Mouse (Mus musculus): ENCODE measurements around the gene Mul1. TPM values are rescaled to one million over a fixed set of nuclear protein-coding genes. Genes with fewer than 3 reads are reported as not detected.
A peak's percentile ranks its signal among the peaks of the same experiment; 100 is the strongest.

Gene Mul1
- total and polyA plus RNA-seq, 2 experiments from 2014 or later = 21.6 to 36.2 TPM

DNA sequence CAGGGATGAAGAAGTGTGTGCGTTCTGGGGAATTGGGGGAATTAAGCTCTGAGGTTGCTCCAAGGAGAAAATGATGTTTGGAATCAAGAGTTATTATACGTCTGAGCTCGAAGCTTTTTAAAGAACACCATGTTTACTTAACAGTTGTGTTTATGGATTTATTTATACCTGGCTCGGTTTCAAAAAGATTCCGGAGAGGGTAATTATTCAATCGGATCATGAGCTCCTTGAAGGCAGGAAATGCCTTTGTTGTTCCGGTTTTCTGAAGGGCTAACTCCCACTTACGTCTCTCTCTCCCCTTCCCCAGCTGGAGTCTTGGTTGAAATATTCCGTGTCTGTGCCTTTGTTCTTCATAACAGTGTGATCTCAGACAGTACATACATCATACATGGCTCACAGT lies 46.5 kb downstream of the Mul1 start:
- Histone ChIP-seq H3K27ac (no peak overlapping the region), H3K4me2 (ENCODE audit: low read depth, low read length) (no peak overlapping the region), H3K9ac (replicated peaks; ENCODE audit: low read length) (no peak overlapping the region), H3K9me3 (ENCODE audit: low read length) (no peaks in the 10 kb centered on the region), H3K4me3 (ENCODE audit: low read length) (no peak overlapping the region), H3K4me1 (ENCODE audit: insufficient read depth, low read length) (no peaks in the 10 kb centered on the region), H3K36me3 (ENCODE audit: insufficient read depth, low read length) (no peaks in the 10 kb centered on the region), H3K27me3 (ENCODE audit: insufficient read depth, low read length) (no peaks in the 10 kb centered on the region)
- 52% methylated on average over 9 of the region's 9 CpGs for WGBS
- ATAC-seq (no peak), DNase-seq (ENCODE audit: low spot score) (no peak)
- TF ChIP-seq CTCF (IDR thresholded peaks at IDR 0.05; ENCODE audit: low read depth) = no peak

DNA sequence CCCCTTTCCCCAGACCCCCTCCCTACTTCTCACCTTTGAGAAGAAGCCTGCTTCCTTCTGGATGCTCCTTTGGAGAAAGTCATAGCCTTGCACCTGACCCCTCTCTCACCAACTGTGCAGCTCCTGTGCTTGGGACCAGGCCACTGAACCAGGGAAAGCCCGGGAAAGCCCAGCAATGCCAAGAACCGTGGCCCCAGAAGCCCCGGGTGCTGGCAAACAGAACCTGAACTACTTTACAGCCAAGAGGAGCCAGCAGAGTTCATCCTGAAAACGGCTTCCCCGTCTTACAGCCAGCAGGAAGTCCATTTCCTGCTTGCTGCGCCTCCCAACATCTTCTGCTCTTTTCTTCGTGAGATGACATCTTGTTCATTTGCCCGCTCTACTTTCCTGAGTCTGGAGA lies 48.2 kb downstream of the Mul1 start:
- no peaks in the 10 kb centered on the region for H3K9me3 ChIP-seq (ENCODE audit: low read length)
- WGBS = 63% methylated on average over 8 of the region's 8 CpGs
- H3K27me3 ChIP-seq (ENCODE audit: insufficient read depth, low read length) = no peaks in the 10 kb centered on the region
- H3K9ac ChIP-seq (replicated peaks; ENCODE audit: low read length) = no peak overlapping the region
- H3K27ac ChIP-seq = no peak overlapping the region
- H3K4me1 ChIP-seq (ENCODE audit: insufficient read depth, low read length) = 0 out of 2 replicates have a peak, but pooled peaks cover 1% of the 10 kb centered on the region
- H3K4me3 ChIP-seq (ENCODE audit: low read length) = no peak overlapping the region
- no peaks in the 10 kb centered on the region for H3K36me3 ChIP-seq (ENCODE audit: insufficient read depth, low read length)
- ATAC-seq = no peak
- no peak for TF ChIP-seq CTCF (IDR thresholded peaks at IDR 0.05; ENCODE audit: low read depth)
- no peak for DNase-seq (ENCODE audit: low spot score)
- no peak overlapping the region for H3K4me2 ChIP-seq (ENCODE audit: low read depth, low read length)

GRCm38 (mm10) chr4:138488241-138488640 lies 53.8 kb downstream of the Mul1 start:
- TF ChIP-seq CTCF (IDR thresholded peaks at IDR 0.05; ENCODE audit: low read depth) = no peak
- Histone ChIP-seq H3K4me1 (ENCODE audit: insufficient read depth, low read length) (peaks cover 10% of the 10 kb centered on the region; the same call in 1 of the 2 replicates), H3K9me3 (ENCODE audit: low read length) (no peaks in the 10 kb centered on the region), H3K4me2 (ENCODE audit: low read depth, low read length) (no peak overlapping the region), H3K27me3 (ENCODE audit: insufficient read depth, low read length) (no peaks in the 10 kb centered on the region), H3K27ac (no peak overlapping the region; the same call in 1 of the 2 replicates), H3K36me3 (ENCODE audit: insufficient read depth, low read length) (no peaks in the 10 kb centered on the region), H3K4me3 (ENCODE audit: low read length) (no peak overlapping the region), H3K9ac (replicated peaks; ENCODE audit: low read length) (no peak overlapping the region)
- WGBS = 27% methylated on average over 8 of the region's 8 CpGs
- no peak for ATAC-seq
- no peak for DNase-seq (ENCODE audit: low spot score)

DNA sequence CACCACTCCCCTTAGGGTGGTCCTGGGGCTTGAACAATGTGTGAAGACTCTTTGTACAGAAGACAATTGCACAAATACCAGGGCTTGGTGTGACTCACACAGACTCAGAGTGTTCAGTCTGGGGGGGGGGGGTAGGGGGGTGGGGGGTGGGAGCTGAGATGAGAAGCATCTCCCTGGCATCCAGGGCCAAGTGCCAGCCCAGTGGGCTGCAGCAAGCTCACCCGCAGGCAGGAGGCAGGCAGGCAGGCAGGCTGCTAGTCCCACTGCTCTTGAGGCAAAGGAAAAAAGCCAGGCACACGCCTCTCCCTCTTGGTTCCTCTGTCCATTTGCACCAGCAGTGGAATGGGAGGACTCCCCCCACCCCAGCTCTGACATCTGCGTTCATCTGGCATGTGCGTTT lies 56.6 kb downstream of the Mul1 start:
- Histone ChIP-seq H3K27me3 (ENCODE audit: insufficient read depth, low read length) (no peaks in the 10 kb centered on the region), H3K9me3 (ENCODE audit: low read length) (no peaks in the 10 kb centered on the region), H3K4me3 (ENCODE audit: low read length) (no peak overlapping the region), H3K9ac (replicated peaks; ENCODE audit: low read length) (no peak overlapping the region), H3K36me3 (ENCODE audit: insufficient read depth, low read length) (no peaks in the 10 kb centered on the region), H3K4me2 (ENCODE audit: low read depth, low read length) (no peak overlapping the region), H3K4me1 (ENCODE audit: insufficient read depth, low read length) (peaks cover 38% of the 10 kb centered on the region), H3K27ac (no peak overlapping the region)
- TF ChIP-seq CTCF (IDR thresholded peaks at IDR 0.05; ENCODE audit: low read depth) = no peak
- WGBS = 52% methylated on average over 4 of the region's 4 CpGs
- DNase-seq (ENCODE audit: low spot score) = peak; percentile 46
- no peak for ATAC-seq

Other genes starting within 250 kb of the Mul1 start
- 119 and 140 TPM in 2 replicates for gene Hp1bp3, start 218.4 kb upstream of the Mul1 start, total RNA-seq (2014; rRNA removed)
- gene Hp1bp3, start 218.4 kb upstream of the Mul1 start, polyA plus RNA-seq (2015; fragmentation: Nextera tagmentation; extraction: Ambion mirVana) = 174 and 186 TPM in 2 replicates
- 25.4 and 45.8 TPM in 2 replicates for gene Sh2d5, start 184.3 kb upstream of the Mul1 start, total RNA-seq (2014; rRNA removed)
- 13.4 and 14.7 TPM in 2 replicates for gene Sh2d5, start 184.3 kb upstream of the Mul1 start, polyA plus RNA-seq (2015; fragmentation: Nextera tagmentation; extraction: Ambion mirVana)
- gene Kif17, start 184.2 kb upstream of the Mul1 start, total RNA-seq (2014; rRNA removed) = 4.1 and 6.0 TPM in 2 replicates
- 5.1 and 5.3 TPM in 2 replicates for gene Kif17, start 184.2 kb upstream of the Mul1 start, polyA plus RNA-seq (2015; fragmentation: Nextera tagmentation; extraction: Ambion mirVana)
- gene Ddost, start 129.9 kb upstream of the Mul1 start, total RNA-seq (2014; rRNA removed) = 232 and 241 TPM in 2 replicates
- gene Ddost, start 129.9 kb upstream of the Mul1 start, polyA plus RNA-seq (2015; fragmentation: Nextera tagmentation; extraction: Ambion mirVana) = 216 and 218 TPM in 2 replicates
- 288 and 303 TPM in 2 replicates for gene Pink1, start 108.4 kb upstream of the Mul1 start, total RNA-seq (2014; rRNA removed)
- gene Pink1, start 108.4 kb upstream of the Mul1 start, polyA plus RNA-seq (2015; fragmentation: Nextera tagmentation; extraction: Ambion mirVana) = 143 and 144 TPM in 2 replicates
- 9.5 and 20.5 TPM in 2 replicates for gene Cda, start 66.7 kb upstream of the Mul1 start, total RNA-seq (2014; rRNA removed)
- 12.1 and 15.1 TPM in 2 replicates for gene Cda, start 66.7 kb upstream of the Mul1 start, polyA plus RNA-seq (2015; fragmentation: Nextera tagmentation; extraction: Ambion mirVana)
- 16.6 and 23.8 TPM in 2 replicates for gene Fam43b, start 38.1 kb upstream of the Mul1 start, total RNA-seq (2014; rRNA removed)
- gene Fam43b, start 38.1 kb upstream of the Mul1 start, polyA plus RNA-seq (2015; fragmentation: Nextera tagmentation; extraction: Ambion mirVana) = 17.9 and 18.6 TPM in 2 replicates
- gene Camk2n1, start 19.6 kb downstream of the Mul1 start, total RNA-seq (2014; rRNA removed) = 34.9 and 37.5 TPM in 2 replicates
- 29.5 and 33.5 TPM in 2 replicates for gene Camk2n1, start 19.6 kb downstream of the Mul1 start, polyA plus RNA-seq (2015; fragmentation: Nextera tagmentation; extraction: Ambion mirVana)
- gene Vwa5b1, start 201.2 kb downstream of the Mul1 start, total RNA-seq (2014; rRNA removed) = 8.0 and 9.0 TPM in 2 replicates
- gene Vwa5b1, start 201.2 kb downstream of the Mul1 start, polyA plus RNA-seq (2015; fragmentation: Nextera tagmentation; extraction: Ambion mirVana) = 2.3 and 2.7 TPM in 2 replicates

Measured in hindbrain, postnatal 0 days (tissue).